Mouse (Mus musculus) embryonic fibroblast, embryonic 13.5 days (primary cell): ENCODE measurements around the gene Mapt.

Experiments
- CTCF ChIP-seq: IDR thresholded peaks from 2 replicates; pipeline ENCODE4 v1.5.1; 2011; ENCODE audit warnings: mild to moderate bottlenecking, control low read depth, low read length, moderate library complexity, borderline replicate concordance; ENCODE audit not compliant: insufficient read depth
- POLR2A ChIP-seq: IDR thresholded peaks from 2 replicates; pipeline ENCODE4 v1.6.1; 2011; ENCODE audit warnings: low read depth, mild to moderate bottlenecking, control low read depth, low read length, moderate library complexity

DNA sequence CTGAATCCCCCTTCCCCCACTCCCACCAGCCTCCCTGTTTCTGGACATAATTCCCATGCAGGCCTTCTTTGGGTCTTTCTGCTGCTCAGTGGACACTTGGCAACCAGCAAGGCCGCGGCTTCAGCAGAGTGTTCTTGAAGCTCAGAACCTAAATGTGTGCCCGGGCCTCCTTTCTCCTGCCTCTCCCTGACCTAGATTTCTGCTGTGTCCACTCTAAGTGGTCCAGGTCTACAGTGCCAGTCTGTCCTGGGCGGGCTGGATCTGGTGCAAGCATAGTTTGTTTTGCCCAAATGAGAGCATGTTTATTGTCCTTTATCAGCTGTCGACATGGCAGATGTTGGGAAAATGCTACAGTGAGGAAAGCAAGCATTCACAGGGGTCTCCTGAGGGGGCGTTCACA, 40.7 kb downstream of the Mapt start:
- no peak for TF ChIP-seq CTCF
- no peak for TF ChIP-seq POLR2A
